Mouse (Mus musculus) CH12.LX (cell line): ENCODE data around the gene Camkmt.

Source experiments
- CHD1 ChIP-seq: IDR thresholded peaks from 2 replicates; pipeline ENCODE4 v1.6.1; 2012; ENCODE audit warnings: low read depth, low read length, improper control_type of control experiment, inconsistent platforms
- CHD2 ChIP-seq: IDR thresholded peaks from 2 replicates; pipeline ENCODE4 v1.6.1; 2011; ENCODE audit warnings: low read length, improper control_type of control experiment
- CTCF ChIP-seq, 2 experiments: IDR thresholded peaks in 1 of 2; conservative IDR thresholded peaks in 1 of 2; 2 replicates each; pipeline ENCODE4 v1.5.1; 2011 to 2012; ENCODE audit warnings: low read depth in 2 of 2, low read length in 2 of 2, improper control_type of control experiment in 1 of 2, inconsistent platforms in 1 of 2, mild to moderate bottlenecking in 1 of 2, moderate library complexity in 1 of 2
- ELF1 ChIP-seq: IDR thresholded peaks from 2 replicates; pipeline ENCODE4 v1.6.1; 2014; ENCODE audit warnings: low read depth, mild to moderate bottlenecking, inconsistent platforms, low read length, improper control_type of control experiment
- EP300 ChIP-seq: IDR thresholded peaks from 2 replicates; pipeline ENCODE4 v1.6.1; 2011; ENCODE audit warnings: low read length, improper control_type of control experiment
- MAFK ChIP-seq: IDR thresholded peaks from 2 replicates; pipeline ENCODE4 v1.6.1; 2011; ENCODE audit warnings: low read length, improper control_type of control experiment; ENCODE audit not compliant: insufficient replicate concordance
- MAZ ChIP-seq: IDR thresholded peaks from 2 replicates; pipeline ENCODE4 v1.6.1; 2012; ENCODE audit warnings: low read depth, mild to moderate bottlenecking, inconsistent platforms, low read length, improper control_type of control experiment, moderate library complexity
- MYC ChIP-seq: IDR thresholded peaks from 2 replicates; pipeline ENCODE4 v1.6.1; 2011; ENCODE audit warnings: low read depth, mild to moderate bottlenecking, improper control_type of control experiment, low read length
- POLR2A ChIP-seq: IDR thresholded peaks from 2 replicates; pipeline ENCODE4 v1.6.1; 2011; ENCODE audit warnings: low read depth, mild to moderate bottlenecking, improper control_type of control experiment, low read length
- POLR2AphosphoS2 ChIP-seq: IDR thresholded peaks from 2 replicates; pipeline ENCODE4 v1.6.1; 2011; ENCODE audit warnings: low read depth, low read length, improper control_type of control experiment
- TCF12 ChIP-seq: IDR thresholded peaks from 2 replicates; pipeline ENCODE4 v1.6.1; 2014; ENCODE audit warnings: low read depth, mild to moderate bottlenecking, inconsistent platforms, low read length, improper control_type of control experiment
- USF1 ChIP-seq: IDR thresholded peaks from 2 replicates; pipeline ENCODE4 v1.6.1; 2014; ENCODE audit warnings: low read depth, mild to moderate bottlenecking, inconsistent platforms, low read length, improper control_type of control experiment

DNA sequence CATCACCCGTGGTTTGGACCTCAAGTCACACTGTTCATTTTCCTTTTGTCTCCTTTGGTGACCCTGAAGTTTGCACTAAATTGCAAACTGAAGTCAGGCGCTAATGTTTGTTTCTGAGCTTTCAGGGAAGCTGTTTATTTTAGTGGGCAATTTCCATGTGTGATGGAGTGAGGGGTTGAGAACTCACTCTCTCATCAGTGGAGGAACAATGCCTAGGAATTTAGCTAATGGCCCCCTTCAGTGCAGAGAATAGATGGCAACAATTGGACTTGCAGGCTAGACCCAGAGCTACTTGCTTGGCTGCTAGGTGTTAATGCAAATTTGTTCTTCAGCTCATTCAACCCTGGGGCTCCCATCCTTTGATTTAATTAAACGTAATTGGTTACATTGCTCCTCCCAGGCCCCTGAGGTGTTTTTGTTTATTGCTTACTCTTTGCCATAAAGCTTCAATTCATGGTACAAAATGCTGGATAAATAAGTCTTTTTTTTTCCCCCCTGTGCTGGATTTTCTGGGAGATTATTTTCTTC lies 58.9 kb downstream of the Camkmt start:
- TF ChIP-seq TCF12 (no peak), USF1 (no peak), POLR2AphosphoS2 (no peak), MAZ (no peak), CTCF (conservative IDR thresholded peaks at IDR 0.05 in 1 of 2, IDR thresholded peaks at IDR 0.05 in 1 of 2; ENCODE audit: low read depth in 2 of 2, low read length in 2 of 2) (no peak), POLR2A (no peak), MAFK (no peak), EP300 (no peak), MYC (no peak), ELF1 (no peak), CHD2 (no peak), CHD1 (no peak)
